Mouse (Mus musculus) gastrocnemius, postnatal 14 days (tissue): ENCODE measurements around the gene Gpr3. TPM values are rescaled to one million over a fixed set of nuclear protein-coding genes. Genes with fewer than 3 reads are reported as not detected.

Source experiments
- DNase-seq: peaks from one replicate; pipeline ENCODE4 v3.0.0; 2021; ENCODE audit warnings: mixed read lengths
- intact Hi-C: fragments of 180-260 bp; cut with DNase I; formaldehyde crosslinking; loops from one replicate; pipeline ENCODE4 v1.15.1; 2025; ENCODE audit warnings: low total_unique reads
- long read RNA-seq, 2 experiments: library from polyadenylated mRNA; stranded (forward); transcript quantifications; one replicate each; pipeline ENCODE4 v2.0.0; 2021
- total RNA-seq, 2 experiments: library from RNA; stranded (reverse); gene quantifications; 2 replicates each; pipeline ENCODE4 v1.2.3; 2021

The Gpr3 gene
- total RNA-seq = not detected
- long read RNA-seq, experiment 1 = 0 reads
- long read RNA-seq, experiment 2 = 0 reads

DNA sequence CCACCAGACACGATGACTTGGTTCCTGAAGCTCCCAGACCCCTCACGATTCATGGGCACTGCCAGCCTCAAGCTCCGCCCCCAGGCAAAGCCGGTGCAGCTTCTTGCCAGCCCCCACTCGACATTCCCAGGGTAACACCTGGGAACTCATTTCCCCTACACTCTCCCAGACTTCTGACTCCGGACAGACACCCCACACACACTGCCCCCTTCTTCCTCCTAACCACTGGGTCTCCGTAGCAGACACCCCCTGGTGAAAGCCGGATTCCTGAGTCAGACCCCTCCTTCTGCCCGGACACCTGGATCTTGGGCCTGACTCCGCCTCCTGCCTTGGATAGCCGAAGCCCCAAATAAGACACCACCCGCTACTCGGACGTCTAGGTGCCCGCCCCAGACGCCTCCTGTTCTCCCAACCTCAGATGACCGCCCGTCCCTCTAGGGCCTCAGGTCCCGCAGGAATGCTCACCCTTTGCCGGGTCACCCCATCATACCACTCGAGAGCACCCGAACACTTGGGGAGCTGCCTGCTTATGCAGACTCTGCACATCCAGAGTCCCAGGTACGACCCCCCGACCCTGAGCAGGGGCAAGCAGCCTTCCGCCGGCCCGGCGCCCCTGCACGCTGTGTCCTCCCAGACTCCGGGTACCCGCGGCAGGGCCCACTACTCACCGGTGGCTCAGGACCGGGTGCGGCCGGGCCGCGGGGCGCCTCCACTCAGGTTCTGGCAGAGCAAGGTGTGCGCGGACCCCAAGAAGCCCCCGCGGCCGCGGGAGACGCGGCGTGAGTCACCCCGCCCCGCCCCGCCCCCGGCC lies at the start of gene Gpr3, which contains the start of gene Cd164l2:
Gene Gpr3 (minus strand): TSS at position 786 of the 811 bp plus-strand sequence.
Gene Cd164l2 (plus strand): TSS at position 381 of the 811 bp plus-strand sequence.
- intact Hi-C loops = no loop called here
- no peak for DNase-seq

DNA sequence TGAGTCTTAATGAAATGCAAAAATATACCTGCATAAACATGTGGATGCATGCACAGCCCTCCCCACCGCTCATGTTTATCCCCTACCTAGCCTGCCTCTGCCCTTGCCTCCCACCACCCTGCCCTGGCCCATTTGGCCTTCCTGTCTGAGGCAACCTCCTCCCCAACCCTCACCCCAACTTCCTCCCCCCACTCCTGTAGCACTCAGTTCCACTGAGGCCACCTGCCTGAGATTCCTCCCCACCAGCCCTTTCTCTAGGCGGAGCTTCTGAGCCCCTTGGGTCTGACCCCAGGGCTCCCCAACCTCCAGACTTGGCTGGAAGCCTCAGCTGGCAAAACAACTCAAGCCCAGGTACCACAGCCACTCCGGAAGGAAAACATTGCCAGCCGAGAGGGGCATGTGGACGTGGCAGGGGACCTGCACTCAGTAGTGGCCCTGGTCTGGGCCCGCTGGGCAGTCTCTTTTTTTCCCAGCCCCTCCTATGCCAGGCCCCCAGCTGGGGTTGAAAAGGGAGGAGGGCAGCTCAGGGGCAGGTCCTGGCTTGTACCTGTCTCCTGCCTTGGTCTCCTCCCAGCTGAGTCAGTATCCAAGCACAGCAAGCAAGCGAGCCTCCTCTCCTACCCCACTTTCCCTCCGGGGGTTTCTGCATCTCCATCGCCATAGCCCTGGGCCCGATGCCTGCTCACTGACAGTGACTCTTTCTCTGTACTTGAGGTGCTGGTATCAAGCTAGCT lies 49.5 kb upstream of the Gpr3 start:
- DNase-seq = no peak
- intact Hi-C loops = no loop called here

DNA sequence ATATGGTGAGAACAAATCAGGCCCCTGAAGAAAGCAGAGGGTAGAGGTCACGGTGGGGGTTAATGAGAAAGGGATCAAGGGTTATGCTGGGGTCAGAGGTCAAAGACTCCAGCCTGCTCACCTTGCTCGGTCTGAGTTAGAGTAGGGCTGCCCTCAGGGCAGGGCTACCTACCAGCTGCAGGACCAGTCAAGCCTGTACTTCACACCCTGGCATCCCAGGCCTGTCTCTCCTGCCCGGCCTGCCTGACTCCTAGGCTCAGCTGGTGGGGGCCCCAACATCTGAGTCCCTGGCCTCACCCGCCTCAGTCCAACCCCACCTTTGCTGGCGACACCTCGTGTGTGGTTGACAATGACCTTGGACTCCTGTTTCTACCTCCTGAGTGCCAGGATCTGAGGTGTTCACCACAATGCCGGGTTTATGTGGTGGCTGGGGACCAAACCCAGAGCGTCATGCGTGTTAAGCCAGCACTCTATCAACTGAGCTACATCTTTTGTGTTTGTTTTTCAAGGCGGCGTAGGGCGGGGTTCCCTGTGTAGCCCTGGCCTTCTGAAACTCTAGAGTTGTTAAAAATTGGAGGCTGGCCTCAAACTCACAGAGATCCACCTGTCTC lies 45.6 kb upstream of the Gpr3 start:
- no peak for DNase-seq
- intact Hi-C loops = no loop called here

DNA sequence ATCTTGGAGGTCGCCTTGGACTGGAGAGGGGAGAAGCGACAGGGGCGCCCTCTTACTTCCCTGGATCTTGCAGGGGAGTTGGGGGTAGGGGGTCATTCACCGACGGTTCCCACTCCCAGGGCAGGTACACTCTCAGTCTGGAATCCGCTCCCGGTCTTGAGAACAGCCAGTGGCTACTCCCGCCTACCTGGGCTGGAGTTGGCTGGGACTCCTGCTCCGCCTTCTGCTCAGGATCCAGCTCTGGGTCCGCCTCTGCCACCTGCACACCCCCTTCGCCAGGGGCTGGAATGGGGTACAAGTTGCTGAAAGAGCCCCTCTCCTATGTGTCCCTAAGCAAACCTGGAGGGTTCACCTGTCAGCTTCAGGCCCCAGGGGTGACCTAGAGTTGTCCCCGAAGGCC lies 44.9 kb upstream of the Gpr3 start:
- DNase-seq = no peak
- intact Hi-C loops = no loop called here

DNA sequence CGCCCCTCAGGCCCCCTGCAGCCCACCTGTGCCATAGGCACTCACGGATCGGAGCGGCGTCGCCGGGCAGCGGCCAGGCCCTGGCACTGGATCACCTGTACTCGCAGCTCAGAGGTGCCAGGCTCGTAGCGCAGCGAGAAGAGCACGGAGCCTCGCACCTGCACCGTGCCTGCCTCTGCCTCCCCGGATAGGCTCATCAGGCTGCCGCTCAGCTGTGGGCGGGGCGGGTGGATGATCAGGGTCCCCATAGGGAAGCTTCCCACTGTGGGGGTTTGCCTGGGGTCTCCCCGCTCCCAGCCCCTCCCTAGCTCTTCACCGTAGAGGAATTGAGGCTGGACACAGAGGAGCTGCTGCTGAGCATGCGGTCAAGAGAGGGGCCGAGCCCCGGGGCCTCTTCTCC lies 44.5 kb upstream of the Gpr3 start:
- DNase-seq = no peak
- intact Hi-C loops = no loop called here

DNA sequence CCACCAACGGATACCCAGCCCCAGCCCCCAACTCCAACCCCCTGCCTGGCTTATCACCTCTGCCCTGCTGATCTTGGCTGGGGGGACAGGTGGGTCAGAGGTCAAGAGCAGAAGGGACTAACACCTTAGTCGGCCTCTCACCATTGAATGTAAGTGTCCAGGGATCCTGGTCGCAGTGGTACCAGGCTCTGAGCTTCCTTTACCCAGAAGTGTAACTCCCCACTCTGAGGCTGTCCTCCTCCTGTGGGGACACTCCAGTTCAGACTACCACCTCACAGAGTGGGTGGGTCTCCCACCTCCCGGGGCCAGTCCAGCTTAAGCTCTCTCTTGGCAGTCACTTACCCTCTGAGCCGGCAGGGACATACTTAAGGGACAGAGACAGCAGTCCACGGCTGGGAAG lies 43.1 kb upstream of the Gpr3 start:
- no peak for DNase-seq
- intact Hi-C loops = no loop called here

DNA sequence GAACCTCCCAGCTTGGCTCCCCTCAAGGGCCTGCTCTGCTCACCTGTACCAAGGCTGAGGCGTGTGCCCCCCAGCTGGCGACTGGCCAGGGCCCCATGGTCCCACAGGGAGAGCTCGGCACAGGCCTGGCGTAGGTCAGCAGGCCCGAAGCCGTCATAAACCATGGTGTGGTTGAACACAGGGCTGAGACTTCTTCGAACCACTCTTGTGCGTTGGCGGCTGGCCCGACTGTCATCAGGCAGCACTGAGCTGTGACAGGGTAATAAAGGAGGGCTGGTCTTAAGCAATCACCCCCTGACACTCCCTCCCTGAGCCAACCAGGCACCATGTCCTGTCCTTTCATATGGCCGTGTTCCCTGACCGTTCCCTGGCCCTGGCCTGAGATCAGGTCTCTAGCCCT lies 41.1 kb upstream of the Gpr3 start:
- DNase-seq = no peak
- intact Hi-C loops = no loop called here

DNA sequence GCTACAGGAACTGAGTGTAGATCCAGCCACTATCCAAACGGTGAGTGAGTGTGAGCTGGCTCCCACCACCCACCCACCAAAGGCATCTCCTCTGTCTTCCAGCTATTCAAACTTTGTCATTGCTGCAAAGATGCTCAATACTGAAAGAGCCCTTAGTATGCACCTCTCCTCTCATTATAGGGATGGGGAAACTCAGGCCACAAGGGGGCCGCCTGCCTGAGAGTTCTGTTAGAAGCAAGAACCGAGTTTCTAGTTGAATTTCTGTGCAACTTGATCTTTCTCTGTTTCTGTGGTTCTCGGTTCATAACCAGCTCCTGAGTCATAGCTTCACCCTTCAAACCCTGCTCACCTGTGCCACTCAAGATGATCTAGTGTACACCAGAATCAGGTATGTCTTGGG lies 39.8 kb upstream of the Gpr3 start:
- DNase-seq = no peak
- intact Hi-C loops = no loop called here

DNA sequence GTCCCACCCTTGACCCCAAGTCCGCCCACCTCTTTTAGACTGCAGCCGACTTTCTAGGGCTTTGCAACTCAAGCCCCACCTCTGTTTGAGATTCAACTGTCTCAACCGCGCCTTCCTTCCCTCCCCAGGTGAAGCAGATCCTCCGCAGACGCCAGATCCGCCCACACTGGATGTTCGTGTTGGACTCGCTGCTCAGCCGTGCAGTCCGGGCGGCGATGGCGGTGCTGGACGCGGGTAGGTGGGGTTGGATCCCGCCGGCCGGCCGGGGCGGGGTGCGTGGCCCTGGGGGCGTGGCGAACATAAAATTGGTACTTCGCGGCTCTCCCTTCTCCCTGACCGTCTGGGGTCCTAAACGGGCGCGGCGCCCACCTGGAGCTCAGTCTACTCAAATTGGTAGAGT lies 38.9 kb upstream of the Gpr3 start:
- intact Hi-C loops = no loop called here
- DNase-seq = peak; percentile 41

DNA sequence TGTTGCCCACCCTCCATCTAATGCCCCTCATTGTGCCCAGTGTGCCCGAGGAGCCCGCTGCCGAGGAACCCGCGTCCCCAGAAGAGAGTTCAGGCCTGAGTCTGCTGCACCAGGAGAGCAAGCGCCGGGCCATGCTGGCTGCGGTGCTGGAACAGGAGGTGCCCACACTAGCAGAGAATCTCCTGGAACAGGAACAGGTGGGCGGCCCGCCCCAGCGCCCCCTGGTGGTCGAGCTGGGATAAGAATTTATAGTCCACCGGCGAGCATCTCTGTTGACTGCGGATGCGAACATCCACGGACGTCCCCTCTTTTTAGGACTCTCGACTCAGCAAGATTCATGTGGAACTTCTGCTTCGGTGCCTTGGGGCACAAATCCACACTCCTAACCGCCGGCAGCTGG lies 38.3 kb upstream of the Gpr3 start:
- DNase-seq = peak; percentile 85
- intact Hi-C loops = no loop called here

DNA sequence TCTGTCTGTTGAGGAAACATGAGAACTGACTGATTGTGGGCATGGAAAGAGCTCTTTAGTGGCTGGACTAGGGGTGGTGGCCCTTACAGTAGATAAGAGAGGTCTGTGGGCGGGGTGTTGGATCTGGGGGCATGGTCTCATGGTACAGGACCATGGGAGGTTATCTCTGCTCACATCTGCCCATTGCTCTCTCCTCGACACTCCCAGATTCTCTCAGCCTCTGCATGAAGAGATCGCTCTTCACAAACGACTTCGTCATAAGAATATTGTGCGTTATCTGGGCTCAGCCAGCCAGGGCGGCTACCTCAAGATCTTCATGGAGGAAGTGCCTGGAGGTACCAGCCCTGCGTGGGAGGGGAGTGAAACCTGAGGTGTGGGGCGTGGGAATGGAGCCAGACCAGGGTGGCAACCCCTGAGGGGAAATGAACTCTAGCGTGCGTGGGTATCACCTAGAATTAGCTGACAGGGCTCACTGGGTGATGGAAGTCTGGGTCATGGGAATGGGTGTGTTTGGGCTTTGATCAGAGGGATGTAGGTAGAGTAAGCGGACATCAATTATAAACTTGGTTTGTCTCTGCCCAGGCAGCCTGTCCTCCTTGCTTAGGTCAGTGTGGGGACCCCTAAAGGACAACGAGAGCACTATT lies 35.6 kb upstream of the Gpr3 start:
- intact Hi-C loops = no loop called here

DNA sequence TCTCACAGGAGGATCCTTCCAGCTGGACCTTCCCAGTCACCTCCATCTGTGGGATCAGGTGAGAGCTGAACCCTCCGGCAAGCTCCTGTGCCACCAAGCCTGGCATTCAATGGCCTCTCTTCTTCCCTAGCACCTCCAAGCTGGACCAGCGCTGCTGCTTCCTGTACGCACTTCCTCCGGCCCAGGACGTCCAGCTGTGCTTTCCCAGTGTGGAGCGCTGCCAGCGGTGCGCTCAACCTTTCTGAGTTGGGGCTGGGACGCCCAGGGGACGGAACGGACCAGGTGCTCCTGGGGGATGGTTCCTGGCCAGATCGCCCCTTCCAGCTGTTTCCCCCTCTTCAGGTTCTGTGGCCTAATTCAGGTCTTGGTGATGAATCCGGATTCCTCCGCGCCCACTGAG lies 34.7 kb upstream of the Gpr3 start:
- intact Hi-C loops = no loop called here
- peak; percentile 52 for DNase-seq

More for the DNA sequence above, 35.6 kb upstream of the Gpr3 start:
- DNase-seq = no peak

DNA sequence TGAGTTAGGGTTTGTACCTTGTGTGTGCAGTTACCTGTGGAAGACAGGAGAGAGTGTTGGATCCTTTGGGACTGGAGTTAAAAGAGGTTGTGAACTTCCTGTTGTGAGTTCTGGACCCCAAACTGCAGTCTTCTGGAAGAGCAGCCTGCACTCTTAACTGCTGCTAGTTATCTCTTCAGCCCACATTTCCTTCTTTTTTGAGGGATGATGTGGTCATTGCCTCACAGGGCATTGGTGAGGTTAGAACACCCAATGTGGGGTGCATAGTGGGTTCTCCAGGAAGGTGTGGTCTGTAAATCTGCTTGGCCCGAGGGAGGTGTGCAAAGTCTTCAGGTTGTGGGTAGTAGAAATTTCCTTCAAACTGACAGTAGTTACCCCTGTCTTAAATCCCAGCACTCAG lies 32.0 kb upstream of the Gpr3 start:
- intact Hi-C loops = no loop called here
- DNase-seq = no peak

DNA sequence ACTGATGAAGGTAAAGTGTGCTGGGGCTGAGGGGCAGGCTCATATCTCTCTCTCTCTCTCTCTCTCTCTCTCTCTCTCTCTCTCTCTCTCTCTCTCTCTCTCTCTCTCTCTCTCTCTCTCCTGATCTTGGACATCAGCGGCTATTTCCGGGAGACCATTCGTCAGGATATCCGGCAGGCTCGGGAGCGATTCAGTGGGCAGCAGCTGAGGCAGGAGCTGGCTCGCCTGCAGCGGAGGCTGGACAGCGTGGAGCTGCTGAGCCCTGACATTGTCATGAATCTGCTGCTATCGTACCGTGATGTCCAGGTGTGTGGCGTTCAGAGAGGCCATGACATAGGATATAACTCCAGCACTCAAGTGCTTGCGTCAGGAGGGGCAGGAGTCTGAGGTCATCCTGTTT lies 31.2 kb upstream of the Gpr3 start:
- intact Hi-C loops = no loop called here

DNA sequence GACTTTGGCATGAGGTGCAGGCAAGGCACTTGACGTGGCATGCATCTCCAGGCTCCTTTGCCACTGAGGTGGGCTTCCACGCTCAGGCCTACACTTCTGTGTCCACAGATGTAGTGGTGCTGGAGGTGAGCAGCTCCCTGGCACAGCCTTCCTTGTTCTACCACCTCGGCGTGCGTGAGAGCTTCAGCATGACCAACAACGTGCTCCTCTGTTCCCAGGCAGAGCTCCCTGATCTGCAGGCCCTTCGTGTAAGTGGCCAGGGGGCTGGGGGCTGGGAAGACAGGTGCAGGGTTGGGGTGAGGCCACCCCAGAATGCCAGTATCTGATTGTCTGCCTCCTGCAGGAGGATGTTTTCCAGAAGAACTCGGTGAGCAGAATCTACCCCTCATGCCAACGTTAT lies 30.4 kb upstream of the Gpr3 start:
- intact Hi-C loops = no loop called here
- no peak for DNase-seq

More for the DNA sequence above, 31.2 kb upstream of the Gpr3 start:
- no peak for DNase-seq

DNA sequence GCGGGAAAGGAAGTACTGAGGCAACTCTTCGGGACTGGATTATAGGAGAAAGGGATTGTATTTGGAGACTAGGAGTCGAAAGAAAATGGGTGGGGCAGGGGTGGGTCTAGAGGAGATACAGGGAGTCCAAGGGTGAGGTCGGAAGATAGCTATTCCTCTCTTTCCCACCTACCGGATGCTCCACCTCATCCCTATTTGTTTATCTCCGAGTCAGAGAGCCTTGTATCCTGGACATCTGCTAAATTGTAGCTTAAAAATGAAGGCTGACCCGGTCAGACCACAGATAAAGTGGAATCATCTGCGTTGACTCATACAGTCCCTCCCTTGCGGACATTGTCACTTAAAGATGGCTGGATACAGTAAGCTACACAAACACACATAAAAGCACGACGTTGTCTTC lies 29.6 kb upstream of the Gpr3 start:
- intact Hi-C loops = no loop called here
- no peak for DNase-seq

DNA sequence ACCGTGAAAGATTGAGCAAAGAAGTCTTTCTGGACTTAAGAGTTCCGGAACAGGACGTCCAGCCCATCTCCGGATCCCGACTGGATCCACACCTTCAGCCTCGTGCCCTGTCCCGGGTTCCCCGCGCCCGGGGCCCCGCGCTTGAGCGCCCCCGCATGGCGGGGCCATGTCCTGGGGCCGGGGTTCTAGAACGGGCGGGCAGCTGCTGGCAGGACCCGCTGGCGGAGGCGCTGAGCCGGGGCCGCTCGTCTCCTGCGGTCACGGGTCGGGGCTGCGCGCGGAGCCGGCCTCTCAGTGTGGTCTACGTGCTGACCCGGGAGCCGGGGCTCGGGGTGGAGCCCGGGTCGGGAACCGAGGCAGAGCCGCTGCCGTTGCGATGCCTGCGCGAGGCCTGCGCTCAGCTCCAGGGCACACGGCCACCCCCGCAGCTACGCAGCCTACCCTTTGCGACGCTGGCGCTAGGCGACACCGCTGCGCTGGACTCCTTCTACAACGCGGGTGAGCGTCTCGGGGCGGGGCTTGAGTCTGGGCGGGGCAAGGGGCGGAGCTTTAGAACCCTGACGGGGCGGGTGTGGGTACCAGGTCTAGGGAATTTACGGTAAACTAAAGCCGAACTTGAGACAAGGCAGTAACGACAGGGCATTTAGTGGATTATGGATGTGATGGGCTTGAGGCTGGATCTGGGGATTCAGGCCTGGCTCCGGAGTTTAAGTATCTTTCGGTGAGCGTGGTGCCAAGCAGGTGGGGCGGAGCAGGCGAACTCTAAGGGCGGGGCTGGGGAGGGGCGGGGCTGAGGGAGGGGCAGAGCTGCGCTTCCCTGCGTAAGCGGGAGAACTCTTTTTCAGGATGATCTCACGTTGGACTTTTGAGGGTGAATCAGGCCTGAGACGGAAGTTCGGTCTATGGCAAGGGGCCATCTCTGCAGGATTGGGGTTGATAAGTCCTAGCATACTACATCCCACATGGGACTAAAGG lies 28.9 kb upstream of the Gpr3 start:
- peak; percentile 90 for DNase-seq
- intact Hi-C loops = no loop called here

DNA sequence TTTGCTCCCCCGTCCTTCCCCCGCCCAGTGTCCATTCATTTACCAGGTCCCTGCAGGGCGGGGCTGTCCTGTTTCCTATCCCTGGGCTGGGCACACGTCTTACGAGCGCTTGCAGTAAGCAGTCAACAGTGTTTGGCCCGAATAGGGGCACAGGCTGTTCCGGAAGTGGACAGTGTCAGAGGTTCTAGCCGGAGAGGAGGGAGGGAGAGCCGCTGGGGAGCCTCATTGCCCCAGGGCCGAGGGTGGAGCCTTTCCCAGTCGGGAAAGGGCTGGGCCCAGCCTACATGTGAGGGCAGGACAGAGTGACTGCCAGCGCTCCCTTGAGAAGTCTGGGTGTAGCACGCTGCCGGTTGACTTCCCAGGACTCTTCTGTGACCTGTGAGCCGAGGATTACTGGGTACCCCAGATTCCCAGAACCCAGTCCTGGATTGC lies 28.2 kb upstream of the Gpr3 start, which contains the start of gene Map3k6:
Gene Map3k6 (plus strand): TSS at position 329 of the 432 bp plus-strand sequence.
- intact Hi-C loops = no loop called here
- peak; percentile 82 for DNase-seq

DNA sequence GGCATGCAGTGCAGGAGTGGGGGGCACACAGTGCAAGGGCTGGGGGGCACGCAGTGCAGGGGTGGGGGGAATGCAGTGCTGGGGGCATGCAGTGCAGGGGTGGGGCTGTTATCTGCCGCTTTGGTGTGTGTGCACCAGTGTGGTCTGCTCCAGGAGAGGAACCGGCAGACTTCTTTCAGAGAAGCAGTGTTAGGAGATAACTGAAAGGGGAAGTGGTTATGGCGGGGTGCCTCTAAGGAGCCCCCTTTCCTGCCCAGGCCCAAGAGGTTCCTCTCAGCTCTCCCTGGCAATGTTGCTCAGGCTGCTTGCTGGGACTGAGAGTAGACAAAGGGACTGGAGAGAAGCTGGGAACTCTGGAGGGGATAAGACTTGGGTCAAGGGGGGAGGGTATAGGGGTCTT lies 25.6 kb upstream of the Gpr3 start:
- DNase-seq = no peak

More for the DNA sequence above, 25.6 kb upstream of the Gpr3 start:
- intact Hi-C loops = no loop called here
